Mouse (Mus musculus) bone marrow macrophage, adult 2 months (primary cell): Measurements from ENCODE around the gene Them5.

Source experiments
- CTCF ChIP-seq: IDR thresholded peaks from 2 replicates; pipeline ENCODE4 v1.5.1; 2012; ENCODE audit warnings: low read depth, mild to moderate bottlenecking, low read length, moderate library complexity
- POLR2A ChIP-seq: IDR thresholded peaks from 2 replicates; pipeline ENCODE4 v1.6.1; 2012; ENCODE audit warnings: mild to moderate bottlenecking, low read depth, low read length, borderline replicate concordance

DNA sequence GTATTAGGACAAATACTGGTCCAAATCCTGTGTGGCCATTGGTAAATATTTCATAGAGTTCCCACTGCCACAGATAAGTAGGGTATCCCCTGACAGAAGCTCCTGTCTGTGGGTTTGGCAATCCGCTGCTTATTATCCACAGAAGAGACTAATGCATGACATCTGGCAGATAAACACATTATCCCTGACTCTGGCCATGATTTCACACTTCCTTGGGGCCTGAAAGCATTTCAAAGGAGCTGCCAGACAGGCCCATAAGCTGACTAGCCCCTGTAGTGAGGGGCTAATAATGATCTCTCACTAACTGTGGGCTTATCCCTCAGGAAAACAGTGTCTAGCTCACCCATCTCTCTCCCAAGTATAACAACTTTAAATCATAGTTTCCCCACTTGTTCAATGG is 653 bp downstream of the Them5 start:
- TF ChIP-seq POLR2A (no peak), CTCF (no peak)
